Mouse (Mus musculus) kidney, embryonic 15.5 days (tissue): ENCODE data around the gene Rps10. TPM values are rescaled to one million over a fixed set of nuclear protein-coding genes. Genes with fewer than 3 reads are reported as not detected.
"Not testable (repeated sequence)": the region's sequence is repeated elsewhere in the genome, so short reads cannot be mapped to it uniquely, and the experiment has no call there.

Experiments
- ATAC-seq: fragments of 200-750 bp; cut with Nextera tagmentation; replicated peaks from 2 replicates; pipeline ENCODE4 v1.8.0; 2017; ENCODE audit warnings: moderate TSS enrichment; ENCODE audit not compliant: low FRiP score
- H3K27ac ChIP-seq: fragments of 300-500 bp; sonication (generic); 2 replicates; pipeline ENCODE4 v1.5.1; 2015; ENCODE audit warnings: mild to moderate bottlenecking, inconsistent platforms
- H3K27me3 ChIP-seq: fragments of 300-500 bp; sonication (generic); 2 replicates; pipeline ENCODE4 v1.6.1; 2015; ENCODE audit warnings: inconsistent platforms
- H3K36me3 ChIP-seq: fragments of 300-500 bp; sonication (generic); 2 replicates; pipeline ENCODE4 v1.6.1; 2015; ENCODE audit warnings: inconsistent platforms
- H3K4me1 ChIP-seq: fragments of 300-500 bp; sonication (generic); 2 replicates; pipeline ENCODE4 v1.6.1; 2015; ENCODE audit warnings: inconsistent platforms
- H3K4me2 ChIP-seq: fragments of 300-500 bp; sonication (generic); 2 replicates; pipeline ENCODE4 v1.6.1; 2015; ENCODE audit warnings: moderate library complexity, mild to moderate bottlenecking, inconsistent platforms
- H3K4me3 ChIP-seq: fragments of 300-500 bp; sonication (generic); replicated peaks from 2 replicates; pipeline ENCODE4 v1.5.1; 2015; ENCODE audit warnings: mild to moderate bottlenecking, inconsistent platforms
- H3K9ac ChIP-seq: fragments of 300-500 bp; sonication (generic); 2 replicates; pipeline ENCODE4 v1.6.1; 2015; ENCODE audit warnings: mild to moderate bottlenecking, inconsistent platforms
- H3K9me3 ChIP-seq: fragments of 300-500 bp; sonication (generic); replicated peaks from 2 replicates; pipeline ENCODE4 v1.6.1; 2016; ENCODE audit warnings: inconsistent platforms
- WGBS: fragments of 180-500 bp; shearing (Covaris S2); methylation state at CpG from one replicate; pipeline ENCODE4 v1.1.7; 2015; ENCODE audit warnings: mixed read lengths; 5-methylcytosine and 5-hydroxymethylcytosine counted together
- polyA plus RNA-seq: library from polyadenylated mRNA; unstranded; fragments of >200 nt; fragmentation: Nextera tagmentation; extraction: Ambion mirVana; gene quantifications from 2 replicates; pipeline ENCODE4 v1.2.1, GENCODE M21; 2015

Rps10 gene
- polyA plus RNA-seq, 1 experiment from 2014 or later: 973 TPM

DNA sequence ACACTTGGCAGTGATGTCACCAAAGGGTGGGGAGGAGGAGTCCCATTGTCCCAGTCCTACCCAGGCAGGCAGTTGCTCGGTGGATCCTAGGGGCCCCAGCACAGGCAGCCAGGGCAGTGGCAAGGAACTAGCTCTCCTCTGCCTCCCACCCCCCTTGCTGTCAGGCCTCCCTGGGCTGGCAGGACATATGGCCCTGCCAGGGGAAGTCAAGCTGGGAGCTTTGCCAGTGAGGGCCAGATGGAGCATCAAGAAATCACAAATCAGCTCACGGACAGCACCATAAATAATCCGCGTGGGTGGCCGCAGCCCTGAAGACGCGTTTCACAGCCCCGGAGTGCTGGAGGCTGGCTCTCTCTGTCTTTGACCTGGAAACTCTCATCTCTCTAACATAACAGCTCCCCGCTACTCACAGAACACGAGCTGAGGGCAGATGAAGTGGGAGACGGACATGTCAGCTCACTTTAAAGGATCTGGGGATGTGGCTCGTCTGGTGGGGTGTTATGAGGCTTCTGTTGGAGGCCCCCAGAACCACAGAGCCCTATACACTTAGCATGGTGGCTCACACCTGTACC lies 6.1 kb upstream of the Rps10 start:
- Histone ChIP-seq H3K9ac (no peak overlapping the region), H3K27me3 (no peaks in the 10 kb centered on the region), H3K27ac (peak overlapping the region; percentile 37), H3K4me1 (peaks cover 12% of the 10 kb centered on the region), H3K4me2 (peak overlapping the region; percentile 39), H3K4me3 (no peak overlapping the region), H3K9me3 (no peaks in the 10 kb centered on the region), H3K36me3 (no peaks in the 10 kb centered on the region)
- ATAC-seq: peak; percentile 80
- 4% methylated on average over 12 of the region's 12 CpGs for WGBS

DNA sequence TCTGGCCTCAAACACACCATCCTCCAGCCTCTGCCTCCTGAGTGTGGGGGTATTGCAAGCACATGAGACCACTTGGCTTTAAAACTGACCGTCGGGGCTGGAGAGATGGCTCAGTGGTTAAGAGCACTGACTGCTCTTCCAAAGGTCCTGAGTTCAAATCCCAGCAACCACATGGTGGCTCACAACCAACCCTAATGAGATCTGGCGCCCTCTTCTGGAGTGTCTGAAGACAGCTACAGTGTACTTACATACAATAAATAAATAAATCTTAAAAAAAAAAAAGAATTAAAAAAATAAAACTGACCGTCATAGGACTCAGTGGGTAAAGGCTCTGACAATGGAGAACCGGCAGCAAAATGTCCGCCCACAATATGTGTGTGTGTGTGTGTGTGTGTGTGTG lies 3.4 kb upstream of the Rps10 start:
- H3K9ac ChIP-seq, H3K27me3 ChIP-seq, H3K27ac ChIP-seq, H3K4me2 ChIP-seq, H3K4me3 ChIP-seq, ATAC-seq, H3K36me3 ChIP-seq, H3K9me3 ChIP-seq: not testable (repeated sequence)
- 88% methylated on average over 6 of the region's 6 CpGs for WGBS
- H3K4me1 ChIP-seq: peaks cover 29% of the 10 kb centered on the region

DNA sequence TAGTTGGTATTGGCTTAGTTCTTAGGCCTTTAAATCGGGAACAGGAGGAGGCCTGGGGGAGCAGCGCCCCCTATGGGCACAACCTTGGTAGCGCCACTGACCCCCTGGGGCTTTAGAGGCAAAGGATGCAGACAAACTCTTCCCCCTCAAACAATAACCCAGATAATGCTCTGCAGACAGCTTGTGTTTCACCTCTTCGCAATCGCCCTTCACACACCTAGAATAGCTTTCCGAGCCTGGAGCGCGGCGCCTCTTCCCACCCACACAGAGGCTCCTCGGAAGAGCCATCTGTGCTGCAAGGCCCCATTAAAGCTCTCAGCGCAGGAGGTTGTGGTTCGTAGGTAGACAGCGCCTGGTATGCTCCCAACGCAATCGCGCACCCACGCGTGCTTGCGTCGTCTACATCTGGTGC lies 2.5 kb upstream of the Rps10 start:
- H3K4me1 ChIP-seq: peaks cover 34% of the 10 kb centered on the region
- H3K9me3 ChIP-seq: no peaks in the 10 kb centered on the region
- peaks cover 1% of the 10 kb centered on the region; the same call in 1 of the 2 replicates for H3K36me3 ChIP-seq
- H3K9ac ChIP-seq: no peak overlapping the region
- H3K27me3 ChIP-seq: no peaks in the 10 kb centered on the region
- WGBS: 84% methylated on average over 20 of the region's 20 CpGs
- ATAC-seq: no peak
- no peak overlapping the region for H3K27ac ChIP-seq
- H3K4me2 ChIP-seq: no peak overlapping the region
- no peak overlapping the region for H3K4me3 ChIP-seq

DNA sequence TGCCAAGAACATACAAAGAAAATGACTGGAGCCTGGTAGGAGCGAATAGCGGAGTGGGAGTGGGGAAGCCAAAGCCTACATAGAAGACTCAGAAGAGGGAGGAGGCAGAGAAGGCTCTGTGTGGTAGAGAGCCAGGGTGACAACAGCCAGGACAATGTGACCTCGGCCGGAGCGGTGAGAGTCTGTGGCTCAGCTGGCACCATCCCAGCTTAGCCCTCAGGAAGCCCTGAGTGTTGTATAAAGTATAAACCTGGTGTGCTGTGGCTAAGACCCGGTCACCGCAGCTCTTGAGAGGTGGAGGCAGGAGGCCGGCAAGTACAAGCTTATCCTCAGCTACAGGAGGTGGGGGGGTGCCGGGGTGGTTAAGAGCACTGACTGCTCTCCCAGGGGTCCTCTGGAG lies 864 bp upstream of the Rps10 start:
- no peaks in the 10 kb centered on the region for H3K27me3 ChIP-seq
- H3K9me3 ChIP-seq: no peaks in the 10 kb centered on the region
- H3K4me1 ChIP-seq: peaks cover 40% of the 10 kb centered on the region
- 56% methylated on average over 9 of the region's 9 CpGs for WGBS
- no peak overlapping the region for H3K4me2 ChIP-seq
- H3K27ac ChIP-seq: no peak overlapping the region
- no peak overlapping the region for H3K4me3 ChIP-seq
- peaks cover 16% of the 10 kb centered on the region for H3K36me3 ChIP-seq
- no peak for ATAC-seq
- H3K9ac ChIP-seq: no peak overlapping the region

DNA sequence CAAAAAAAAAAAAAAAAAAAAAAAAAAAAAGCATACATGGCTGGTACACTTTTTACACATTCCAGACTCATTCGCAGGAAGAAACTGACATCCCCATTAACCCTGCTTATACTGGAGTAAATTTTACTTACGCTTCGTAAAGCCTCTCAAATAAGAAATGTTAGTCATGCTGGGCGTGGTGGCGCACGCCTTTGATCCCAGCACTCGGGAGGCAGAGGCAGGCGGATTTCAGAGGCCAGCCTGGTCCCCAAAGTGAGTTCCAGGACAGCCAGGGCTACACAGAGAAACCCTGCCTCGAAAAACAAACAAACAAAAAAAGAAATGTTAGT lies 930 bp downstream of the Rps10 start:
- peak overlapping the region; percentile 42; the same call in 1 of the 2 replicates for H3K9ac ChIP-seq
- H3K9me3 ChIP-seq, H3K27me3 ChIP-seq, ATAC-seq: not testable (repeated sequence)
- 45% methylated on average over 9 of the region's 9 CpGs for WGBS
- peak overlapping the region; percentile 73 for H3K4me2 ChIP-seq
- H3K36me3 ChIP-seq: peaks cover 34% of the 10 kb centered on the region
- H3K4me1 ChIP-seq: peaks cover 53% of the 10 kb centered on the region
- peak overlapping the region; percentile 87 for H3K4me3 ChIP-seq
- H3K27ac ChIP-seq: peak overlapping the region; percentile 92

DNA sequence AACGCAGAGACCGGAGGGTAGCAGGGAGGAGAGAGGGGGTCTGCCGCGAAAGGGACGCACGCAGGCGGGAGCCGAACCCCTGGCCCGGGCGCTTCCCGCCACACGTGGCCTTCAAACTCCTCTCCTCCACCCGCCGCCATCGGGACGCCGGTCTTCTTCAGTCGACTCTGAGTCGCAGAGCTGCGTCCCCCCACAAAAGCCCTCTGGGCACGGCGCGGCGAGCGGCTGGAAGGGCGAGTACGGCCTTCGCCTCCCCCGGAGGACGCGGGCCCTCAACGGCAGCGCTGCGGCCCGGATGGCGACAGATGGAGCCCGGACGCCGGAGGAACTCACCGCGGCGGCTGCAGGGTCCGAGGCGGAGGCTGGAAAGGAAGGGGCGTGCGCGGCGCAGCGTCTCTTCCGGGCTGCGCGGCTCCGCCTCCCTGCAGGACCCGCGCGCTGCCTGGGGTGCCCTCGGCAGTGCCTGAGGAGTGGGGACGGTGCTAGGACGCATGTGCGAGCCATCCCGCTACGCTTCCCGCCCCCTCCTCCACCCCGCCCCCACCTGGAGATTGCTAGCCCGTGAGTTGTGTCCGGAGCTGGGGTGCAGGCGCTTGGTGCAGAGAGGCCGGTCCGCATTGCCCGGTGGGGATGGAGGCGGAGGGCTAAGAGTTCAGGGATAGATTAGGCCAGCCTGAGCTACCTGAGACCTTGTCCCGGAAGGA lies 1.4 kb downstream of the Rps10 start, which contains the start of gene RPS10-NUDT3:
Gene RPS10-NUDT3, minus strand, starts transcription at position 352 of the 704 bp plus-strand sequence.
- WGBS: under 1% methylated on average over 72 of the region's 72 CpGs
- ATAC-seq: peak; percentile 97
- peak within 1 kb of the TSS; percentile 87 for H3K4me3 ChIP-seq
- H3K27me3 ChIP-seq: no peaks in the 10 kb centered on the region
- peaks cover 39% of the 10 kb centered on the region for H3K36me3 ChIP-seq
- H3K4me2 ChIP-seq: peak within 1 kb of the TSS; percentile 73
- no peaks in the 10 kb centered on the region for H3K9me3 ChIP-seq
- H3K9ac ChIP-seq: peak within 1 kb of the TSS; percentile 92
- H3K4me1 ChIP-seq: peaks cover 53% of the 10 kb centered on the region
- peak within 1 kb of the TSS; percentile 92 for H3K27ac ChIP-seq

DNA sequence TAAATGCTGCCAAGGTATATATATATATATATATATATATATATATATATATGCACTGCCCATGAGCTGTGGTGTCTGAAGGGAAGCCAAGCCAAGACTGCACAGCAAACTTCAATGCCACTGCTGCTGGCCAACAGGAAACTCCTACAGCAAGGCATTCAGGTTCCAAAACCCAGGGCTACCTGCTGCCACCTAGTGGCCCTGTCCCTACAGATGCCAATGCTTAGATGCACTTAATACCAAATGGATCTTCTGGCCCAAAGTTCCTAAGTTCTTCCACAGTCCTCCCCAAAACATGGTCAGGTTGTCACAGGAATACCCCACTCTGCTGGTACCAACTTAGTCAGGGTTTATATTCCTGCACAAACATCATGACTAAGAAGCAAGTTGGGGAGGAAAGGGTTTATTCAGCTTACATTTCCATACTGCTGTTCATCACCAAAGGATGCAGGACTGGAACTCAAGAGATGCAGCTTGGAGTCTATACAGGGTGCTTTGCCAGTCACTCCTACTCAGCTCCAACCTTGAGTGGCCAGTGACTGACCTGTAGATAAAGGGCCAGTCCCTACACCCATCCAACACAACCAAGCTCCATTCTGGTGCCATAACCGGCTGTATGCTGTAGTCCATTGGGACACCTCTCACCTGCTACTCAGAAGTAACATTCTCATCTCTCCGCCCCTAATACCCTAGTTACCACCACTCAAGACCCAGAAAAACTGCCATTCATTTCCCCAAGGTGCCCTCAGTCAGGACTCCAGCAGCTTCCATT lies 7.0 kb downstream of the Rps10 start:
- WGBS: 60% methylated on average over 2 of the region's 2 CpGs
- Histone ChIP-seq H3K27ac (peak overlapping the region; percentile 13; the same call in 1 of the 2 replicates), H3K9ac (no peak overlapping the region), H3K27me3 (no peaks in the 10 kb centered on the region), H3K4me2 (no peak overlapping the region), H3K9me3 (no peaks in the 10 kb centered on the region), H3K36me3 (peaks cover 50% of the 10 kb centered on the region), H3K4me3 (no peak overlapping the region), H3K4me1 (peaks cover 38% of the 10 kb centered on the region)
- ATAC-seq: no peak

DNA sequence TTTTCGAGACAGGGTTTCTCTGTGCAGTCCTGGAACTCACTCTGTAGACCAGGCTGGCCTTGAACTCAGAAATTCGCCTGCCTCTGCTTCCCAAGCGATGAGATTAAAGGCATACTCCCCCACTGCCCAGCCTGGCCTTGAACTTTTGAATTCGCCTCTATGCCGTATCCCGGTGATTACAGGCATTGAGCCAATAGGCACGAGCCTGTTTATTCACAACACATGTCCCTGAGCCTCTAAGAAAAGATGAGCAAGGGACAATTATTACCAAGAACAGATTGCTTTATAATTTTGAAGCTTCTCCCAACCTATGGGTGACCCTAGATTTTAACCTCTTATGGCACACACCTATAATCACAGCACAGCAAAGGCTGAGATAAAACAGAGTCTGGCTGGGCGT lies 8.1 kb downstream of the Rps10 start:
- Histone ChIP-seq H3K9ac (no peak overlapping the region), H3K36me3 (peaks cover 43% of the 10 kb centered on the region), H3K9me3 (no peaks in the 10 kb centered on the region), H3K27me3 (no peaks in the 10 kb centered on the region), H3K27ac (no peak overlapping the region), H3K4me1 (peaks cover 34% of the 10 kb centered on the region), H3K4me2 (no peak overlapping the region), H3K4me3 (no peak overlapping the region)
- 88% methylated on average over 8 of the region's 8 CpGs for WGBS
- no peak for ATAC-seq

DNA sequence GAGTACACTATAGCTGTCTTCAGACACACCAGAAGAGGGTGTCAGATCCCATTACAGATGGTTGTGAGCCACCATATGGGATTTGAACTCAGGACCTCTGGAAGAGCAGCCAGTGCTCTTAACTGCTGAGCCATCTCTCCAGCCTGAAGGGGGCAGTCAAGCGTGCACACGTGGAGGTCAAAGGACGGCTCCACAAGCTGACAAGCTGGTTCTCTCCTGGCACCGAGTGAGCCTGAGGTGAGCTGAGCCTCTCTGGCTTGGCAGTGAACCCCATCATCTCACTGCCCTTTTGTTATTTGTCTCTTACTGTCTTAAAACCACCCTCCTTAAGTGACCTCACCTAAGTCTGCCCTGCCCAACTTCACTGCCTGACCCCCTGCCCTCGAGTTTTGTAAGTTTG lies 9.0 kb downstream of the Rps10 start:
- no peak overlapping the region for H3K9ac ChIP-seq
- ATAC-seq: no peak
- no peak overlapping the region for H3K4me3 ChIP-seq
- H3K27me3 ChIP-seq: no peaks in the 10 kb centered on the region
- no peak overlapping the region for H3K4me2 ChIP-seq
- WGBS: 45% methylated on average over 5 of the region's 5 CpGs
- no peaks in the 10 kb centered on the region for H3K9me3 ChIP-seq
- H3K4me1 ChIP-seq: peaks cover 25% of the 10 kb centered on the region
- H3K36me3 ChIP-seq: peaks cover 35% of the 10 kb centered on the region
- H3K27ac ChIP-seq: no peak overlapping the region

DNA sequence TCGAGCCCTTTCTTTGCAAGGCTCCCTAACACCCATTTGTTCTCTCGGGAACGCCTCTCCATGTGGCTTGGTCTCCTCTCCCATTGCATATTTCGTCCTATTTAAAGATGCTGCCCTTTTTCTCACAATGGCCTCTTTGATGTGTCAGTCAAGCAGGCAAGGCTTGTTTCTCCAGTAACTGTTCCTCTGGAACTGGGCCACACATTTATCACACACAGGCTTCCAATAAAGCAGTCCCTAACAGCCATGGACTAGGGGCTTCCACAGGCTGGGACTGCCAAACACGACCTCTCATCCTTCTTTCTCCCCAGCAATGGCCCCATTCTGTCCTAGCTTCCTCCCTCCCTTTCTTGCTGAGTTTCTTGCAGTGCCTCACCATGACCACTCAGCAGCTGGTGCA lies 9.8 kb downstream of the Rps10 start:
- no peak overlapping the region for H3K4me2 ChIP-seq
- no peak overlapping the region for H3K9ac ChIP-seq
- H3K4me3 ChIP-seq: no peak overlapping the region
- no peak overlapping the region for H3K27ac ChIP-seq
- no peak for ATAC-seq
- WGBS: 23% methylated on average over 5 of the region's 5 CpGs
- peaks cover 19% of the 10 kb centered on the region for H3K4me1 ChIP-seq
- H3K27me3 ChIP-seq: no peaks in the 10 kb centered on the region
- H3K9me3 ChIP-seq: no peaks in the 10 kb centered on the region
- H3K36me3 ChIP-seq: peaks cover 27% of the 10 kb centered on the region

DNA sequence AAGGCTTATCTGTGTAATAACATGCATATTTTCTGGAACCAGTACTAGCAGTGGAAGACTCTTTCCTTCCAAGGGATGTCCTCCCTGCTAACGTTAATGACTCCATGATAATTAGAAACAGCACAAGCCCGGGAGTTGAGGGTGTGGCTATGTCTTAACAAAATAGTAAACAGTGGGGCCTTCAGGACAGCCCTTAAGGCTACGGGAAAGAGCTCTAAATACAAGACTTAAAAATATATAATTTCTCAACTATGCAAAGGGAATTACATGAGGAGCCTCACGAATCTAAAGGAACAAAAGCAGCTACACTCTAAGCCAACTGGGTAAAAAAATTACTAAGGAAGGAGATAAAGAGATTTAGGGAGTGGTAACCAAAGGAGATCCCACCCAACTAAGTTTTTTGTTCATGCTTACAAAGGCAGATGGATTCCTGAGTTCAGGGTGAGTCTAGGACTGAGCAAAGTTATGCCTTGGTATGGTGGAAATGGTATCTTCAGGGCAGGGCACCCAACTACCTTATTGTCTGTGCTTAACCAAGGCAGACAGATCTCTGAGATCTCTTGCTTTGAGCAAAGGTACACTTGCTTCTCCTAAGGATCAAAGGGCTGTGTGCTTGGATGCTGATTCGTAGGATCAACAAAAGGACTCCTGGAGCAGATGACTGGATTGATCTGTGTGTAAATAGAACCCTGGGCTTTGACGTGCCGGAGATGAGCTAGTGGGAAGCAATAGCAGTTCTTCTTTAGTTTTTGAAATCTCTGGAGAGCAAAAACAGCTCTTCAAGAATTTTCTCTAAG lies 10.8 kb downstream of the Rps10 start:
- Histone ChIP-seq H3K9ac (no peak overlapping the region), H3K4me3 (no peak overlapping the region), H3K27me3 (no peaks in the 10 kb centered on the region), H3K4me1 (peaks cover 21% of the 10 kb centered on the region), H3K9me3 (no peaks in the 10 kb centered on the region), H3K36me3 (peaks cover 17% of the 10 kb centered on the region), H3K27ac (no peak overlapping the region), H3K4me2 (no peak overlapping the region)
- WGBS: 55% methylated on average over 7 of the region's 7 CpGs
- ATAC-seq: no peak
